Mouse (Mus musculus): ENCODE data around the gene Arih2. TPM values are rescaled to one million over a fixed set of nuclear protein-coding genes. Genes with fewer than 3 reads are reported as not detected.

Gene Arih2
- total RNA-seq, 2 experiments from 2014 or later = 56.1 to 59.9 TPM

GRCm38 (mm10) chr9:108560227-108560841 is 88.9 kb downstream of the Arih2 start, which contains the start of gene Impdh2:
TSS of gene Impdh2 (plus strand) at chr9:108560286.
- peak; percentile 97 for DNase-seq

GRCm38 (mm10) chr9:108559169-108559568 is 90.0 kb downstream of the Arih2 start:
- DNase-seq = no peak

Small RNA genes lying within 50 kb of the gene (microRNA-seq; reads per million reads assigned to microRNA genes)
- gene Gm24083 = not detected
- gene Gm26298 = not detected
- gene Mir191 = not detected
- gene Mir425 = 1,609 reads per million, percentile 81 among the genes with 10 or more reads in this experiment

Other genes with a start within 250 kb of the Arih2 start
- not detected for gene Ccdc36, start 220.9 kb downstream of the Arih2 start, total RNA-seq (2021)
- gene BC048562, start 212.9 kb downstream of the Arih2 start, total RNA-seq (2021) = not detected
- gene Ccdc71, start 188.9 kb downstream of the Arih2 start, total RNA-seq (2021) = 10 to 100 TPM; 39.3 to 43.6 TPM
- gene Klhdc8b, start 187.8 kb downstream of the Arih2 start, total RNA-seq (2021) = 10 to 100 TPM; 25.6 to 34.8 TPM
- gene Lamb2, start 169.7 kb downstream of the Arih2 start, total RNA-seq (2021) = 100 to 1,000 TPM; 108 to 131 TPM
- 100 to 1,000 TPM; 124 to 156 TPM for gene Usp19, start 158.8 kb downstream of the Arih2 start, total RNA-seq (2021)
- gene Qars, start 141.7 kb downstream of the Arih2 start, total RNA-seq (2021) = 100 to 1,000 TPM; 137 to 147 TPM
- gene Qrich1, start 132.6 kb downstream of the Arih2 start, total RNA-seq (2021) = 100 to 1,000 TPM; 108 to 129 TPM
- 10 to 100 TPM; 80.6 to 83.7 TPM for gene Impdh2, start 89.1 kb downstream of the Arih2 start, total RNA-seq (2021)
- gene Ndufaf3, start 82.0 kb downstream of the Arih2 start, total RNA-seq (2021) = 10 to 100 TPM; 64.1 to 68.2 TPM
- 10 to 100 TPM; 42.3 to 51.9 TPM for gene Dalrd3, start 79.5 kb downstream of the Arih2 start, total RNA-seq (2021)
- 100 to 1,000 TPM in 1 of 2 experiments, 10 to 100 TPM in 1; 93.8 to 126 TPM for gene Wdr6, start 70.6 kb downstream of the Arih2 start, total RNA-seq (2021)
- gene P4htm, start 51.7 kb downstream of the Arih2 start, total RNA-seq (2021) = 1 to 10 TPM; 6.1 to 9.6 TPM
- gene Slc25a20, start 12.7 kb upstream of the Arih2 start, total RNA-seq (2021) = 100 to 1,000 TPM; 405 to 421 TPM
- gene Prkar2a, start 39.9 kb upstream of the Arih2 start, total RNA-seq (2021) = 10 to 100 TPM; 31.3 to 45.1 TPM
- gene Ip6k2, start 134.4 kb upstream of the Arih2 start, total RNA-seq (2021) = 10 to 100 TPM; 74.2 to 82.0 TPM
- 1 to 10 TPM; 6.9 to 9.5 TPM for gene Nckipsd, start 159.0 kb upstream of the Arih2 start, total RNA-seq (2021)
- gene Celsr3, start 176.9 kb upstream of the Arih2 start, total RNA-seq (2021) = 1 to 10 TPM; 3.3 to 4.9 TPM
- 10 to 100 TPM in 1 of 2 experiments, 1 to 10 TPM in 1; 9.8 to 13.8 TPM for gene Slc26a6, start 203.9 kb upstream of the Arih2 start, total RNA-seq (2021)